Comparison of ENCODE assay signal across 10 mouse cellular contexts in the genomic region with DNA sequence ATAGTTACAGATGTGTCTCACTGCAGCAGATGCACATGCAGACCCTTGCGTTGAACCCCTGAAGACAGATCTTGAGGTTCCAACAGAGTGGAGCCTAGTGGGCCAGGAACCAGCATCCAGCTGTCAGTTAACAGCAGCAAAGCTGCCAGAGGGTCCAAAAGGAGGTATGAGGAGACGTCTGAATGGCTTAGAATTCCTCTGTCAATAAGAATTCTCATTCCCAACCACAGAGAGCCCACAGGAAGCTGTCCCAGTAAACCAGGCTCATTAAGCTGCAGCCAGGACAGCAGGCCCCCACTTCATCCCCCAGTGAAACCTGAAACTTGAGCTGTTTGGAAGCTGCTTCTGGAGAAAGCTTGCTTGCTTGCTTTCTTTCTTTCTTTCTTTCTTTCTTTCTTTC.
DNase-seq lines count a peak whose midpoint lies in the region; ATAC-seq and TF ChIP-seq lines count a peak whose summit lies in the region.
"Had no signal": no experiment of that assay in that cellular context is flagged by ENCODE, and none has a peak within 500 bp of the region (broad histone marks: within the 10 kb centered on the region; RNA-seq: fewer than 3 reads in every experiment).

No protein-coding gene starts in this region.

- no peaks in the 10 kb centered on the region for H3K27me3 ChIP-seq in kidney, embryonic 14.5 days (ENCODE audit: control insufficient read depth, insufficient read depth, low read length)
- H3K27me3 ChIP-seq in embryonic facial prominence, embryonic 13.5 days, result no peaks in the 10 kb centered on the region
- H3K27me3 ChIP-seq in limb, embryonic 10.5 days (ENCODE audit: low read depth, poor library complexity, severe bottlenecking), result no peaks in the 10 kb centered on the region
- no peaks in the 10 kb centered on the region for H3K27me3 ChIP-seq in thymus, adult 2 months (ENCODE audit: control insufficient read depth, insufficient read depth, low read length)

- no peak for TF ChIP-seq POLR2A in thymus, adult 2 months (IDR thresholded peaks at IDR 0.05; ENCODE audit: control insufficient read depth, extremely low read depth, insufficient read depth, low read length, poor library complexity)

- no peaks in the 10 kb centered on the region for H3K4me1 ChIP-seq in kidney, embryonic 14.5 days (ENCODE audit: control insufficient read depth, insufficient read depth, low read length)
- H3K4me1 ChIP-seq in embryonic facial prominence, embryonic 13.5 days, result peaks cover 21% of the 10 kb centered on the region
- peaks cover 30% of the 10 kb centered on the region for H3K4me1 ChIP-seq in limb, embryonic 10.5 days
- no peaks in the 10 kb centered on the region for H3K4me1 ChIP-seq in thymus, adult 2 months (replicated peaks; ENCODE audit: control insufficient read depth, insufficient read depth, low read length)

- no peak overlapping the region for H3K4me3 ChIP-seq in kidney, embryonic 14.5 days (ENCODE audit: low read length)
- no peak overlapping the region for H3K4me3 ChIP-seq in embryonic facial prominence, embryonic 13.5 days
- H3K4me3 ChIP-seq in limb, embryonic 10.5 days, result no peak overlapping the region
- no peak overlapping the region for H3K4me3 ChIP-seq in thymus, adult 2 months (ENCODE audit: control insufficient read depth, insufficient read depth, low read length)

- no peak overlapping the region for H3K4me2 ChIP-seq in kidney, embryonic 14.5 days (replicated peaks; ENCODE audit: low read depth, low read length)
- no peak overlapping the region for H3K4me2 ChIP-seq in embryonic facial prominence, embryonic 13.5 days

- TF ChIP-seq CTCF in thymus, adult 2 months (IDR thresholded peaks at IDR 0.05; ENCODE audit: borderline replicate concordance, control insufficient read depth, extremely low read depth, insufficient read depth, low read length, poor library complexity), result no peak

- H3K9me3 ChIP-seq in kidney, embryonic 14.5 days (ENCODE audit: control insufficient read depth, low read length), result 0 out of 2 replicates have a peak, but pooled peaks cover 2% of the 10 kb centered on the region
- H3K9me3 ChIP-seq in embryonic facial prominence, embryonic 13.5 days, result no peaks in the 10 kb centered on the region
- H3K9me3 ChIP-seq in limb, embryonic 10.5 days (replicated peaks), result no peaks in the 10 kb centered on the region

- ATAC-seq in kidney, embryonic 14.5 days (ENCODE audit: low FRiP score, low TSS enrichment), result no peak
- no peak for ATAC-seq in embryonic facial prominence, embryonic 13.5 days (ENCODE audit: insufficient number of reproducible peaks, insufficient read depth, low FRiP score, low TSS enrichment, low read depth)
- ATAC-seq: activated CD4-positive, CD25-positive, alpha-beta regulatory T cell, adult 4 months had no signal

- WGBS in kidney, embryonic 14.5 days, result 39% methylated on average over 2 of the region's 2 CpGs
- WGBS in embryonic facial prominence, embryonic 13.5 days, result 18% methylated on average over 2 of the region's 2 CpGs
- 35% methylated on average over 2 of the region's 2 CpGs for WGBS in limb, embryonic 10.5 days
- 81% methylated on average over 2 of the region's 2 CpGs for WGBS in thymus, adult 2 months

- peak overlapping the region; percentile 67 for H3K27ac ChIP-seq in kidney, embryonic 14.5 days (ENCODE audit: low read depth, low read length)
- H3K27ac ChIP-seq in embryonic facial prominence, embryonic 13.5 days, result peak overlapping the region; percentile 91
- peak overlapping the region; percentile 89 for H3K27ac ChIP-seq in limb, embryonic 10.5 days
- H3K27ac ChIP-seq in thymus, adult 2 months (ENCODE audit: control insufficient read depth, insufficient read depth, low read length), result no peak overlapping the region

- no peak overlapping the region for H3K9ac ChIP-seq in kidney, embryonic 14.5 days (ENCODE audit: low read depth, low read length)
- H3K9ac ChIP-seq in embryonic facial prominence, embryonic 13.5 days, result no peak overlapping the region

- no peaks in the 10 kb centered on the region for H3K36me3 ChIP-seq in kidney, embryonic 14.5 days (ENCODE audit: control insufficient read depth, insufficient read depth, low read length)
- H3K36me3 ChIP-seq in embryonic facial prominence, embryonic 13.5 days, result no peaks in the 10 kb centered on the region
- H3K36me3 ChIP-seq in limb, embryonic 10.5 days, result no peaks in the 10 kb centered on the region
- no peaks in the 10 kb centered on the region for H3K36me3 ChIP-seq in thymus, adult 2 months (ENCODE audit: control insufficient read depth, insufficient read depth, low read length)

- DNase-seq in kidney, adult 9 months, result no peak
- peak; percentile 71 for DNase-seq in NIH3T3 (ENCODE audit: low read depth)
- DNase-seq in limb, embryonic 10.5 days (ENCODE audit: low spot score), result peak; percentile 71
- no peak for DNase-seq in urinary bladder, postnatal 10 days (ENCODE audit: low spot score)
- DNase-seq in thymus, adult 2 months, result no peak
- DNase-seq in cerebellum, adult 11 months, result no peak
- DNase-seq: gastrocnemius, postnatal 14 days had no signal

Comparison
In these comparisons a context has a peak if more than half of its experiments do, and no peak if none do; other contexts are left out.
1. DNase-seq: peak in NIH3T3 (single experiment) and limb, embryonic 10.5 days (single experiment); none in kidney, adult 9 months (single experiment), urinary bladder, postnatal 10 days (single experiment), thymus, adult 2 months (single experiment) and cerebellum, adult 11 months (single experiment).